In the genomic region with DNA sequence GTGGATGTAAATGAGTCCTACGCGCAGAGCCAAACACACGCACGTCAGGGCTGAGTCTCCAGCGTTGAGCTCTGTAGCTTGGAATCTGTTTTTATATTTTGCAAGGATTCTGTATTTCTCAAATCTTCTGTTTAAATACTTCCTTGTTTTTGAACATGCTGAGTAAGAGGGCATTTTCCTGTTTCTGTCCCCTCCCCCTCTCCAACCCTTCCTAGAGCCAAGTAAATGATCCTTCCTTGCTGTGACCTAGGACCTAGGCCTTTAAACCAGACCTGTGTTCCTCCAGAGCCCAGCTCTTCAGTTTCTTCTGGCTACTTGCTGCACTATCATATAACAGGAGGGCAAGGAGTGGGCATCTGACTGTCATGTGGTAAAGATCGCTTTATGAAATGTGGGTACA, we compare ENCODE assay signal across 13 mouse cellular contexts.
DNase-seq lines count a peak whose midpoint lies in the region; ATAC-seq and TF ChIP-seq lines count a peak whose summit lies in the region.
"Had no signal": no experiment of that assay in that cellular context is flagged by ENCODE, and none has a peak within 500 bp of the region (broad histone marks: within the 10 kb centered on the region; RNA-seq: fewer than 3 reads in every experiment).

No protein-coding gene starts in this region.

- H3K27ac ChIP-seq in kidney, adult 2 months (ENCODE audit: insufficient read depth, low read depth, low read length): no peak overlapping the region
- H3K27ac ChIP-seq in lung, postnatal 0 days (ENCODE audit: low read length): no peak overlapping the region
- H3K27ac ChIP-seq in stomach, postnatal 0 days (replicated peaks): no peak overlapping the region
- no peak overlapping the region; the same call in 1 of the 2 replicates for H3K27ac ChIP-seq in neural tube, embryonic 15.5 days (replicated peaks)
- H3K27ac ChIP-seq: forebrain, embryonic 15.5 days; liver, embryonic 12.5 days had no signal

- no peak for TF ChIP-seq EP300 in lung, postnatal 0 days (IDR thresholded peaks at IDR 0.05)
- TF ChIP-seq EP300 in stomach, postnatal 0 days (optimal IDR thresholded peaks at IDR 0.05): no peak

- TF ChIP-seq POLR2A in kidney, adult 2 months (IDR thresholded peaks at IDR 0.05; ENCODE audit: low read depth, low read length): no peak

- peak; percentile 23 for DNase-seq in kidney, adult 2 months
- no peak for DNase-seq in kidney, postnatal 4 days
- DNase-seq in lung, postnatal 36 days: peak; percentile 37
- no peak for DNase-seq in lung, postnatal 0 days (ENCODE audit: low spot score)
- peak; percentile 46 for DNase-seq in gastrocnemius, postnatal 25 days
- peak; percentile 7 for DNase-seq in stomach, postnatal 0 days (ENCODE audit: low spot score)
- DNase-seq: adrenal gland, postnatal 14 days; heart, postnatal 4 days; thymus, adult 18-20 months had no signal

- ATAC-seq in lung, postnatal 0 days: no peak
- no peak for ATAC-seq in stomach, postnatal 0 days (ENCODE audit: low FRiP score, low TSS enrichment)
- no peak for ATAC-seq in neural tube, embryonic 15.5 days (ENCODE audit: low FRiP score)
- ATAC-seq: forebrain, embryonic 15.5 days; inflammation-experienced regulatory T-cells, adult 6 months; liver, embryonic 12.5 days had no signal

- no peaks in the 10 kb centered on the region for H3K9me3 ChIP-seq in lung, postnatal 0 days (ENCODE audit: low read length)
- no peaks in the 10 kb centered on the region for H3K9me3 ChIP-seq in stomach, postnatal 0 days (ENCODE audit: control insufficient read depth, low read length)
- no peaks in the 10 kb centered on the region for H3K9me3 ChIP-seq in neural tube, embryonic 15.5 days (replicated peaks)
- H3K9me3 ChIP-seq: forebrain, embryonic 15.5 days; liver, embryonic 12.5 days had no signal

- no peak overlapping the region for H3K9ac ChIP-seq in lung, postnatal 0 days (replicated peaks; ENCODE audit: low read depth)
- H3K9ac ChIP-seq in stomach, postnatal 0 days (ENCODE audit: low read length): no peak overlapping the region
- no peak overlapping the region for H3K9ac ChIP-seq in neural tube, embryonic 15.5 days (replicated peaks)
- H3K9ac ChIP-seq: forebrain, embryonic 15.5 days; liver, embryonic 12.5 days had no signal

- H3K27me3 ChIP-seq in kidney, adult 2 months (replicated peaks; ENCODE audit: control insufficient read depth, insufficient read depth, low read length): no peaks in the 10 kb centered on the region
- H3K27me3 ChIP-seq in lung, postnatal 0 days (replicated peaks; ENCODE audit: insufficient read depth, low read length): no peaks in the 10 kb centered on the region
- no peaks in the 10 kb centered on the region for H3K27me3 ChIP-seq in stomach, postnatal 0 days (ENCODE audit: control insufficient read depth, insufficient read depth, low read length)
- no peaks in the 10 kb centered on the region for H3K27me3 ChIP-seq in neural tube, embryonic 15.5 days (replicated peaks)
- H3K27me3 ChIP-seq: forebrain, embryonic 15.5 days; liver, embryonic 12.5 days had no signal

- TF ChIP-seq CTCF in kidney, adult 2 months (conservative IDR thresholded peaks at IDR 0.05; ENCODE audit: insufficient read depth, insufficient read length, low read depth, low read length): no peak
- TF ChIP-seq CTCF in lung, postnatal 0 days (IDR thresholded peaks at IDR 0.05): no peak
- no peak for TF ChIP-seq CTCF in stomach, postnatal 0 days (IDR thresholded peaks at IDR 0.05; ENCODE audit: low read depth)

- H3K4me2 ChIP-seq in lung, postnatal 0 days (replicated peaks; ENCODE audit: low read depth, low read length): no peak overlapping the region
- no peak overlapping the region for H3K4me2 ChIP-seq in stomach, postnatal 0 days (replicated peaks; ENCODE audit: low read depth)
- H3K4me2 ChIP-seq in neural tube, embryonic 15.5 days: no peak overlapping the region
- H3K4me2 ChIP-seq: forebrain, embryonic 15.5 days; liver, embryonic 12.5 days had no signal

- H3K4me1 ChIP-seq in kidney, adult 2 months (ENCODE audit: control insufficient read depth, insufficient read depth, low read length): no peaks in the 10 kb centered on the region
- no peaks in the 10 kb centered on the region for H3K4me1 ChIP-seq in lung, postnatal 0 days (ENCODE audit: insufficient read depth, low read depth, low read length)
- no peaks in the 10 kb centered on the region for H3K4me1 ChIP-seq in stomach, postnatal 0 days (replicated peaks; ENCODE audit: control insufficient read depth, insufficient read depth)
- H3K4me1 ChIP-seq in neural tube, embryonic 15.5 days: peaks cover 4% of the 10 kb centered on the region; the same call in 1 of the 2 replicates
- H3K4me1 ChIP-seq: liver, embryonic 12.5 days had no signal

- H3K4me3 ChIP-seq in kidney, adult 2 months (ENCODE audit: insufficient read depth, low read depth, low read length): no peak overlapping the region
- no peak overlapping the region for H3K4me3 ChIP-seq in lung, postnatal 0 days (ENCODE audit: low read depth, low read length)
- H3K4me3 ChIP-seq in stomach, postnatal 0 days (ENCODE audit: low read depth, low read length): no peak overlapping the region
- no peak overlapping the region for H3K4me3 ChIP-seq in neural tube, embryonic 15.5 days (replicated peaks)
- H3K4me3 ChIP-seq: forebrain, embryonic 15.5 days; liver, embryonic 12.5 days had no signal

- no peaks in the 10 kb centered on the region for H3K36me3 ChIP-seq in kidney, adult 2 months (ENCODE audit: control insufficient read depth, insufficient read depth, low read length)
- no peaks in the 10 kb centered on the region for H3K36me3 ChIP-seq in lung, postnatal 0 days (ENCODE audit: insufficient read depth, low read length)
- H3K36me3 ChIP-seq in stomach, postnatal 0 days (ENCODE audit: control insufficient read depth, insufficient read depth, low read length): no peaks in the 10 kb centered on the region
- no peaks in the 10 kb centered on the region for H3K36me3 ChIP-seq in neural tube, embryonic 15.5 days
- H3K36me3 ChIP-seq: forebrain, embryonic 15.5 days; liver, embryonic 12.5 days had no signal

- WGBS in kidney, adult 2 months: 75% methylated on average over 6 of the region's 6 CpGs
- 78% methylated on average over 6 of the region's 6 CpGs for WGBS in lung, postnatal 0 days
- WGBS in stomach, postnatal 0 days: 90% methylated on average over 6 of the region's 6 CpGs
- 88% methylated on average over 6 of the region's 6 CpGs for WGBS in neural tube, embryonic 15.5 days

Comparison
In these comparisons a context has a peak if more than half of its experiments do, and no peak if none do; other contexts are left out.
1. DNase-seq: peak in kidney, adult 2 months (single experiment), lung, postnatal 36 days (single experiment), gastrocnemius, postnatal 25 days (single experiment) and stomach, postnatal 0 days (single experiment); none in kidney, postnatal 4 days (0 of 2) and lung, postnatal 0 days (single experiment).